Mouse (Mus musculus) thymus, adult 2 months (tissue): ENCODE data around the gene Smg6. TPM values are rescaled to one million over a fixed set of nuclear protein-coding genes. Genes with fewer than 3 reads are reported as not detected.

Source experiments
- DNase-seq: peaks from one replicate; pipeline ENCODE4 v3.0.0; 2021
- H3K27ac ChIP-seq: fragments of 200-500 bp; 2 replicates; pipeline ENCODE4 v1.5.1; 2012; ENCODE audit warnings: low read length, control low read depth; ENCODE audit not compliant: control insufficient read depth, insufficient read depth
- H3K27me3 ChIP-seq: fragments of 200-500 bp; 2 replicates; pipeline ENCODE4 v1.6.1; 2012; ENCODE audit warnings: mild to moderate bottlenecking, low read length, moderate library complexity, mixed read lengths; ENCODE audit not compliant: control insufficient read depth, insufficient read depth
- H3K36me3 ChIP-seq: fragments of 200-500 bp; 2 replicates; pipeline ENCODE4 v1.6.1; 2012; ENCODE audit warnings: mild to moderate bottlenecking, low read length, moderate library complexity; ENCODE audit not compliant: control insufficient read depth, insufficient read depth
- H3K4me1 ChIP-seq: fragments of 200-500 bp; replicated peaks from 2 replicates; pipeline ENCODE4 v1.6.1; 2012; ENCODE audit warnings: low read length; ENCODE audit not compliant: control insufficient read depth, insufficient read depth
- H3K4me3 ChIP-seq: fragments of 200-500 bp; 2 replicates; pipeline ENCODE4 v1.5.1; 2012; ENCODE audit warnings: mild to moderate bottlenecking, low read length, control low read depth, moderate library complexity; ENCODE audit not compliant: control insufficient read depth, insufficient read depth
- CTCF ChIP-seq: fragments of 200-500 bp; IDR thresholded peaks from 2 replicates; pipeline ENCODE4 v1.5.1; 2012; ENCODE audit warnings: mild to moderate bottlenecking, control low read depth, low read length, moderate library complexity, borderline replicate concordance; ENCODE audit not compliant: control insufficient read depth, poor library complexity, insufficient read depth; ENCODE audit errors: extremely low read depth
- POLR2A ChIP-seq: fragments of 200-500 bp; IDR thresholded peaks from 2 replicates; pipeline ENCODE4 v1.6.1; 2012; ENCODE audit warnings: mild to moderate bottlenecking, low read length, control low read depth, moderate library complexity; ENCODE audit not compliant: control insufficient read depth, poor library complexity, insufficient read depth; ENCODE audit errors: extremely low read depth
- WGBS: fragments of 180-500 bp; shearing (Covaris S2); methylation state at CpG from one replicate; pipeline ENCODE4 v1.1.7; 2018; 5-methylcytosine and 5-hydroxymethylcytosine counted together
- polyA plus RNA-seq: library from polyadenylated mRNA; depleted of rRNA; stranded (reverse); fragments of >200 nt; gene quantifications from 2 replicates; pipeline ENCODE4 v1.2.3, GENCODE M21; 2012

Smg6 gene
- polyA plus RNA-seq, 1 experiment, result 69.7 TPM

DNA sequence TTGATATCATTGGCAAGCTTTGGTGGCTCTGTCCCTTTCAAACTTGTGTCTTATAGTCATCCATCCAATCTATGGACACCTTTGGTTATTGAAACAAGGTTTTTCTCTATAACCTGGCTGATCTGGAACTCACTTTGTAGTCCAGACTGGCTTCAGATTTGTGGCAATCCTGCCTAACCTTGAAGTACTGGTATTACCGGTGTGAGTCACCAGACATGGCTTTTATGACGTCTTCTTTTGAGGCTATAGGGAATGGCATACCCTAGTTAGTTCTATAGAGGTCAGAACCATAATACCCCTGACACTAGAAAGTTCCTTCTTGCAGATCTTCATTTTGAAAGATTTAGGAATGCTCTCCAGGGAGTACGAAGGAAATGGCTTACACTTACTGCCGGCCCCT, 120.2 kb downstream of the Smg6 start:
- TF ChIP-seq CTCF, result no peak
- no peak for TF ChIP-seq POLR2A
- Histone ChIP-seq H3K27me3 (no peaks in the 10 kb centered on the region), H3K27ac (no peak overlapping the region), H3K4me1 (no peaks in the 10 kb centered on the region), H3K4me3 (no peak overlapping the region), H3K36me3 (peaks cover 25% of the 10 kb centered on the region; the same call in 1 of the 2 replicates)
- no peak for DNase-seq
- WGBS, result 94% methylated on average over 4 of the region's 4 CpGs

DNA sequence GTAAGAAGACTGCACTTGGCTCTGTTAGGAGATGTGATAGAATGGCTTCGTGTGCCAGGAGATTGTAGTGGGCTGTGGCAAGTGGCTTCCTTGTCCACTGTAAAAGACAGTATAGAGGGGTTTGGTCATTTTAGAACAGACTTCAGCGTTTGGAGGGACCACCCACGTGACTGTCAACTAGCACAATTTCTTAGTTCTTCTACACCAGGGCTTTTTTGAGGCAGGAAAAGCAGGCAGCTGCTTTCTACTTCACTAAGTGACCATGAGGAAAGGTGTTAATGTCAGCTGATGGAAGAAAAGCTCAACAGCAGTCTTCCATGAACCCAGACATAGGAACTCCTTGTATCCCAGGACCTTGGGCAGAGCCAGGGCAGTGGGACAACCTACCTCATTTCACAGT, 121.0 kb downstream of the Smg6 start:
- DNase-seq, result no peak
- no peak overlapping the region for H3K4me3 ChIP-seq
- H3K27me3 ChIP-seq, result no peaks in the 10 kb centered on the region
- TF ChIP-seq CTCF, result no peak
- no peak for TF ChIP-seq POLR2A
- WGBS, result 94% methylated on average over 3 of the region's 3 CpGs
- no peaks in the 10 kb centered on the region for H3K4me1 ChIP-seq
- H3K27ac ChIP-seq, result no peak overlapping the region
- H3K36me3 ChIP-seq, result peaks cover 28% of the 10 kb centered on the region; the same call in 1 of the 2 replicates

DNA sequence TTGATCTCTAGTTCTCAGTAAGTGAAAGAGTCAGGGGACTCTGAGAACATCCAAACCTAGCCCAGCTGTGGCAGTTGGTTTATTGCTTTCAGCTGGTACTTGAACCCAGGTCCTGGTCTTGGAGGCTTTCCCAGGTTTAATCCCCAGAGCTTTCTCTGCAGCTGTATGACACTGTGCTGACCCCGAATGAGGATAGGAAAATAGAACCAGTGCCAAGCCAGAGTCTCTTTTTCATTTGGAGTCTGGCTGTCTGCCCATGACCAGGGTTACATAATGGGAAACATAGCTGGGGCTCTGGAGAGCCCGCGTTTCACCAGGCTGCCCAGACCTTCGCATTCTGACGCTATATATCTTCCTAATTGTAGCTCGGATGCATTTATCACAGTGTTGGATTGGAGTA, 121.4 kb downstream of the Smg6 start:
- Histone ChIP-seq H3K4me1 (no peaks in the 10 kb centered on the region), H3K4me3 (no peak overlapping the region), H3K27ac (no peak overlapping the region), H3K27me3 (no peaks in the 10 kb centered on the region), H3K36me3 (peaks cover 24% of the 10 kb centered on the region; the same call in 1 of the 2 replicates)
- DNase-seq, result no peak
- 88% methylated on average over 6 of the region's 6 CpGs for WGBS
- TF ChIP-seq POLR2A (no peak), CTCF (no peak)

GRCm38 (mm10) chr11:75047736-75048407, 122.2 kb downstream of the Smg6 start:
- TF ChIP-seq POLR2A (no peak), CTCF (no peak)
- peaks cover 20% of the 10 kb centered on the region; the same call in 1 of the 2 replicates for H3K36me3 ChIP-seq
- H3K27ac ChIP-seq, result no peak overlapping the region
- H3K4me3 ChIP-seq, result no peak overlapping the region
- H3K27me3 ChIP-seq, result no peaks in the 10 kb centered on the region
- DNase-seq, result no peak
- no peaks in the 10 kb centered on the region for H3K4me1 ChIP-seq
- WGBS, result 94% methylated on average over 7 of the region's 7 CpGs

- Histone ChIP-seq H3K27me3 (no peaks in the 10 kb centered on the region), H3K27ac (no peak overlapping the region), H3K4me3 (no peak overlapping the region), H3K4me1 (no peaks in the 10 kb centered on the region), H3K36me3 (peaks cover 30% of the 10 kb centered on the region)
- 82% methylated on average over 2 of the region's 2 CpGs for WGBS
- no peak for DNase-seq
- TF ChIP-seq CTCF (no peak), POLR2A (no peak)
Observed at GRCm38 (mm10) chr11:75049146-75049545, 123.5 kb downstream of the Smg6 start.

DNA sequence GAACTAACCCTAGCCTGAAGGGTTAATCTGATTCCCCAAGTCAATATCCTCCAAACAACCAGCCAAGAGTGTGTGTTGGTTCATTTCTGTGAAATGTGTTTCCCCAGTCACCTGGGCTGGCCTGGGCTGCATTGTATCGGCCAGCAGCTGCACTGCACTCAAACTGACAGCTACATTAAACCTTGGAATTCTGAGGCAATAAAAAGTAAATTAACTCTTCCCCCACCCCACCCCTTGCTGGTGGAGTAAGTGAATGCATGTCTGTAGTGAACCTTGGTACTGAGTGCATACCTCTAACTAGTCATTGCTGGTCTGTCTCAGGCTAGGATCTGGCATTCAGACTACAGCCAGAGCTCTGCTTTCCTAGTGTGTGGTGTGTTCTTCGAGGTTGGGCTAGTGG, 124.2 kb downstream of the Smg6 start:
- no peak overlapping the region for H3K27ac ChIP-seq
- H3K4me1 ChIP-seq, result no peaks in the 10 kb centered on the region
- no peaks in the 10 kb centered on the region for H3K27me3 ChIP-seq
- 95% methylated on average over 2 of the region's 2 CpGs for WGBS
- no peak for DNase-seq
- no peak overlapping the region for H3K4me3 ChIP-seq
- TF ChIP-seq POLR2A, result no peak
- no peak for TF ChIP-seq CTCF
- H3K36me3 ChIP-seq, result peaks cover 31% of the 10 kb centered on the region
